Mouse (Mus musculus) heart, adult 2 months (tissue): ENCODE measurements around the gene Helb. TPM values are rescaled to one million over a fixed set of nuclear protein-coding genes. Genes with fewer than 3 reads are reported as not detected.
A peak's percentile ranks its signal among the peaks of the same experiment; 100 is the strongest.

Experiments used
- DNase-seq, 2 experiments: peaks; one replicate each; pipeline ENCODE4 v3.0.0; 2021
- H3K27ac ChIP-seq: fragments of 200-600 bp; 2 replicates; pipeline ENCODE4 v1.8.1; 2022
- H3K27me3 ChIP-seq: fragments of 200-500 bp; 2 replicates; pipeline ENCODE4 v1.6.1; 2012; ENCODE audit warnings: mild to moderate bottlenecking, low read length, inconsistent platforms, mixed read lengths; ENCODE audit not compliant: control insufficient read depth, insufficient read depth
- H3K36me3 ChIP-seq: fragments of 200-500 bp; 2 replicates; pipeline ENCODE4 v1.6.1; 2012; ENCODE audit warnings: low read length, inconsistent platforms; ENCODE audit not compliant: control insufficient read depth, insufficient read depth
- H3K4me1 ChIP-seq: fragments of 200-500 bp; 2 replicates; pipeline ENCODE4 v1.6.1; 2011; ENCODE audit warnings: low read length; ENCODE audit not compliant: control insufficient read depth, insufficient read depth
- H3K4me3 ChIP-seq: fragments of 200-600 bp; 2 replicates; pipeline ENCODE4 v1.8.1; 2022
- H3K79me2 ChIP-seq: fragments of 200-500 bp; replicated peaks from 2 replicates; pipeline ENCODE4 v1.6.1; 2012; ENCODE audit warnings: mild to moderate bottlenecking, inconsistent platforms, low read length, moderate library complexity, mixed read lengths; ENCODE audit not compliant: control insufficient read depth, insufficient read depth
- H3K9ac ChIP-seq: fragments of 200-500 bp; 2 replicates; pipeline ENCODE4 v1.6.1; 2012; ENCODE audit warnings: low read depth, mild to moderate bottlenecking, control low read depth, inconsistent platforms, low read length, mixed read lengths
- CTCF ChIP-seq: fragments of 200-600 bp; IDR thresholded peaks from 2 replicates; pipeline ENCODE4 v1.8.1; 2022; ENCODE audit warnings: antibody characterized with exemption, mild to moderate bottlenecking, moderate library complexity
- EP300 ChIP-seq: fragments of 200-500 bp; IDR thresholded peaks from 2 replicates; pipeline ENCODE4 v1.6.1; 2011; ENCODE audit warnings: low read depth, low read length, control low read depth; ENCODE audit not compliant: insufficient read depth
- POLR2A ChIP-seq: fragments of 200-500 bp; IDR thresholded peaks from 2 replicates; pipeline ENCODE4 v1.6.1; 2011; ENCODE audit warnings: mild to moderate bottlenecking, low read depth, low read length, control low read depth; ENCODE audit not compliant: insufficient read depth
- WGBS: fragments of 180-500 bp; shearing (Covaris S2); methylation state at CpG from one replicate; pipeline ENCODE4 v1.1.7; 2018; 5-methylcytosine and 5-hydroxymethylcytosine counted together
- intact Hi-C: fragments of 180-260 bp; cut with DNase I; formaldehyde crosslinking; loops from one replicate; pipeline ENCODE4 v1.15.1; 2025
- polyA plus RNA-seq: library from polyadenylated mRNA; depleted of rRNA; stranded (reverse); fragments of >200 nt; gene quantifications from 2 replicates; pipeline ENCODE4 v1.2.3, GENCODE M21; 2012
- total RNA-seq, 2 experiments: library from RNA; stranded (reverse); gene quantifications; 2 replicates each; pipeline ENCODE4 v1.2.3; 2021

The Helb gene
- total and polyA plus RNA-seq, 3 experiments: 3.7 to 11.0 (median 7.7) TPM

DNA sequence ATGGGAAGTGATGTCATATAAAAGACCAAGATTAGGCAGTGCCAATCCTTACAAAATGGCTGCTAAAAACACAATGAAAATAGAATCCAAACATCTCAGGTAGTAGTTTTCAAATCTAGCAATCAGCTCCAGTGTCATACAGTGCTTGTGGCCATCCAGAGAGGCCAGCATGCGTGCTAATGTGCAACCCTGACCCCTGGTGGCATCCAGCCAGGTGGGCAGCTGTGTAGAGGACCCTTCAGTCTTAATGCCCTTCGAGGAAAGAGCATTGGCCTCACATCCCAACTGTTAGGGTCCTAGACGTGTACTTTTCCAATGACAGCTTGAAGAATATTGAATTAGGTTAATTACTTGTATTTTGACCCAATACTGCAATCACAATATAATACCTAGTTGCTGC lies 34.9 kb downstream of the Helb start:
- no peaks in the 10 kb centered on the region for H3K36me3 ChIP-seq
- intact Hi-C loops: no loop called here
- no peak overlapping the region for H3K9ac ChIP-seq
- H3K27me3 ChIP-seq: no peaks in the 10 kb centered on the region
- H3K4me1 ChIP-seq: no peaks in the 10 kb centered on the region
- DNase-seq: no peak
- H3K27ac ChIP-seq: no peak overlapping the region
- H3K4me3 ChIP-seq: no peak overlapping the region
- TF ChIP-seq EP300: no peak
- no peak for TF ChIP-seq POLR2A
- no peak for TF ChIP-seq CTCF
- no peaks in the 10 kb centered on the region for H3K79me2 ChIP-seq
- 79% methylated on average over 3 of the region's 3 CpGs for WGBS

DNA sequence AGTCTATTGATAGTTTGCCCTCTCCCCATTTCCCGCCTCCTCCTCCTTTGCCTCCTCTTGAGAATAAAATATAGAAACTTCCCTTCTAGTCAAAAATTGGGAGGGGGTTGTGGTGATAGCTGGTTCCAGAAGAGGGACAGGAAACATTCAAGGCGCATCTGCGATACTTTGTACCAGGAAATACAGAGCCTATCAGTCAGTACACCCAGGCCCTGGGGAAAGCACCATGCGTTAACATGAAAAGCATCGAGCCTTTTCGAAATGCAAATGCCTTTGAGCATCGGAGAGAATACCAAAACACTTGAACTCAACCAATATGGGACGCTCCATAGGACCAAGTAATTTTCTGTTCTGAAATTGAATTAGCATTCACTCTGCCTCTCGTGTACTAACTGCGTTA lies 46.5 kb downstream of the Helb start:
- 93% methylated on average over 10 of the region's 10 CpGs for WGBS
- DNase-seq: no peak
- intact Hi-C loops: no loop called here

GRCm38 (mm10) chr10:120064424-120064823 lies 48.4 kb downstream of the Helb start:
- intact Hi-C loops: loop anchor here (1.0 kb wide), 1 partner anchor 61 kb away; no protein-coding TSS in a partner anchor
- Histone ChIP-seq H3K27ac (no peak overlapping the region), H3K4me3 (no peak overlapping the region), H3K4me1 (no peaks in the 10 kb centered on the region), H3K9ac (no peak overlapping the region), H3K27me3 (no peaks in the 10 kb centered on the region), H3K79me2 (no peaks in the 10 kb centered on the region), H3K36me3 (no peaks in the 10 kb centered on the region)
- no peak for TF ChIP-seq POLR2A
- peak; percentile 89 for TF ChIP-seq CTCF
- 21% methylated on average over 5 of the region's 5 CpGs for WGBS
- DNase-seq: peak; percentile 14 to 62

More for the DNA sequence above, 46.5 kb downstream of the Helb start:
- no peaks in the 10 kb centered on the region for H3K36me3 ChIP-seq
- no peak overlapping the region for H3K9ac ChIP-seq
- no peaks in the 10 kb centered on the region for H3K4me1 ChIP-seq
- TF ChIP-seq POLR2A (no peak), EP300 (no peak), CTCF (no peak)
- no peak overlapping the region for H3K4me3 ChIP-seq
- H3K79me2 ChIP-seq: no peaks in the 10 kb centered on the region
- no peaks in the 10 kb centered on the region for H3K27me3 ChIP-seq
- no peak overlapping the region for H3K27ac ChIP-seq

GRCm38 (mm10) chr10:120061238-120062130 lies 51.3 kb downstream of the Helb start:
- no peak overlapping the region for H3K9ac ChIP-seq
- H3K27ac ChIP-seq: no peak overlapping the region
- no peak for DNase-seq
- H3K4me3 ChIP-seq: no peak overlapping the region
- H3K4me1 ChIP-seq: no peaks in the 10 kb centered on the region
- no peaks in the 10 kb centered on the region for H3K27me3 ChIP-seq
- no peak for TF ChIP-seq CTCF
- no peak for TF ChIP-seq POLR2A
- no peak for TF ChIP-seq EP300
- no peaks in the 10 kb centered on the region for H3K36me3 ChIP-seq
- intact Hi-C loops: no loop called here
- no peaks in the 10 kb centered on the region for H3K79me2 ChIP-seq
- WGBS: 57% methylated on average over 24 of the region's 24 CpGs

GRCm38 (mm10) chr10:120060579-120061237 lies 52.1 kb downstream of the Helb start:
- no peaks in the 10 kb centered on the region for H3K79me2 ChIP-seq
- no peaks in the 10 kb centered on the region for H3K4me1 ChIP-seq
- peak in 1 of 2 experiments; percentile 12 for DNase-seq
- H3K9ac ChIP-seq: no peak overlapping the region
- H3K27me3 ChIP-seq: no peaks in the 10 kb centered on the region
- H3K4me3 ChIP-seq: no peak overlapping the region
- TF ChIP-seq POLR2A (no peak), EP300 (no peak), CTCF (no peak)
- no peaks in the 10 kb centered on the region for H3K36me3 ChIP-seq
- intact Hi-C loops: no loop called here
- WGBS: 28% methylated on average over 10 of the region's 10 CpGs
- H3K27ac ChIP-seq: no peak overlapping the region

GRCm38 (mm10) chr10:120044714-120045234 lies 68.0 kb downstream of the Helb start:
- no peaks in the 10 kb centered on the region for H3K4me1 ChIP-seq
- H3K27ac ChIP-seq: no peak overlapping the region
- intact Hi-C loops: no loop called here
- H3K4me3 ChIP-seq: no peak overlapping the region
- H3K9ac ChIP-seq: no peak overlapping the region
- DNase-seq: no peak
- TF ChIP-seq CTCF (no peak), EP300 (no peak), POLR2A (no peak)
- 94% methylated on average over 2 of the region's 2 CpGs for WGBS
- H3K36me3 ChIP-seq: no peaks in the 10 kb centered on the region
- H3K79me2 ChIP-seq: no peaks in the 10 kb centered on the region
- no peaks in the 10 kb centered on the region for H3K27me3 ChIP-seq
